Comparison of ENCODE assay signal across 23 mouse cellular contexts in the genomic region with DNA sequence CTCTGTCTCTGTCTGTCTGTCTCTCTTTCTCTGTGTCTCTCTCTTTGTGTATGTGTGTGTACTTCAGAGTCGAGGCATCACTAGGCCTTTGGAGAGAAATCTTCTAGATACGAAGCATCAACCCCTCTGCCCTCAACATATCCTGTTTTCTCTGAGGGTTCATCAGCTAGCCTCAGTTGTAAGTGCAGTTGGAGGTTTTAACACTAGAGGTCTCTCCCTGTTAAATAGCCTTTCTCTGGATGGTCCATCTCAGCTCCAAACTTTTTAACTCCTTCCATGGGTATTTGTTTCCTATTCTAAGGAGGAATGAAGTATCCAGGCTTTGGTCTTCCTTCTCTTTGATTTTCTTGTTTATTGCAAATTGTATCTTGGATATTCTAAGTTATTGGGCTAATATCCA.
DNase-seq lines count a peak whose midpoint lies in the region; TF ChIP-seq lines count a peak whose summit lies in the region.
"Had no signal": no experiment of that assay in that cellular context is flagged by ENCODE, and none has a peak within 500 bp of the region (broad histone marks: within the 10 kb centered on the region; RNA-seq: fewer than 3 reads in every experiment).

No protein-coding gene starts in this region.

- H3K4me3 ChIP-seq in heart, adult 2 months = no peak overlapping the region
- H3K4me3 ChIP-seq in heart, embryonic 10.5 days = no peak overlapping the region
- H3K4me3 ChIP-seq in layer of hippocampus, adult 2 months = no peak overlapping the region
- no peak overlapping the region for H3K4me3 ChIP-seq in E14TG2a.4 (replicated peaks; ENCODE audit: low read length)
- no peak overlapping the region for H3K4me3 ChIP-seq in gastrocnemius, adult 2 months
- H3K4me3 ChIP-seq: embryonic facial prominence, embryonic 13.5 days; forebrain, embryonic 13.5 days; liver, embryonic 13.5 days; midbrain, embryonic 12.5 days; neural tube, embryonic 12.5 days had no signal

- H3K27me3 ChIP-seq in heart, adult 2 months (ENCODE audit: control insufficient read depth, insufficient read depth, low read length) = no peaks in the 10 kb centered on the region
- no peaks in the 10 kb centered on the region for H3K27me3 ChIP-seq in heart, embryonic 10.5 days (ENCODE audit: insufficient read depth, poor library complexity, severe bottlenecking)
- H3K27me3 ChIP-seq in E14TG2a.4 (ENCODE audit: insufficient read depth, low read length) = no peaks in the 10 kb centered on the region
- H3K27me3 ChIP-seq: embryonic facial prominence, embryonic 13.5 days; forebrain, embryonic 13.5 days; liver, embryonic 13.5 days; midbrain, embryonic 12.5 days; neural tube, embryonic 12.5 days had no signal

- no peaks in the 10 kb centered on the region for H3K9me3 ChIP-seq in heart, embryonic 10.5 days
- no peaks in the 10 kb centered on the region for H3K9me3 ChIP-seq in E14TG2a.4 (ENCODE audit: low read length)
- H3K9me3 ChIP-seq: embryonic facial prominence, embryonic 13.5 days; forebrain, embryonic 13.5 days; liver, embryonic 13.5 days; midbrain, embryonic 12.5 days; neural tube, embryonic 12.5 days had no signal

- no peaks in the 10 kb centered on the region for H3K36me3 ChIP-seq in heart, adult 2 months (ENCODE audit: control insufficient read depth, insufficient read depth, low read length)
- no peaks in the 10 kb centered on the region for H3K36me3 ChIP-seq in heart, embryonic 10.5 days
- H3K36me3 ChIP-seq in E14TG2a.4 (ENCODE audit: insufficient read depth, low read length) = no peaks in the 10 kb centered on the region
- H3K36me3 ChIP-seq: embryonic facial prominence, embryonic 13.5 days; liver, embryonic 13.5 days; midbrain, embryonic 12.5 days; neural tube, embryonic 12.5 days had no signal

- TF ChIP-seq EP300 in heart, adult 2 months (IDR thresholded peaks at IDR 0.05; ENCODE audit: insufficient read depth, low read depth, low read length) = no peak

- intact Hi-C loops in heart, adult 2 months (cut with DNase I) = loop anchor here (5.0 kb wide), 1 partner anchor 565 kb away; no protein-coding TSS in a partner anchor
- intact Hi-C loops in gastrocnemius, adult 2 months (cut with DNase I) = no loop called here

- no peaks in the 10 kb centered on the region for H3K4me1 ChIP-seq in heart, adult 2 months (ENCODE audit: control insufficient read depth, insufficient read depth, low read length)
- no peaks in the 10 kb centered on the region for H3K4me1 ChIP-seq in heart, embryonic 10.5 days
- no peaks in the 10 kb centered on the region for H3K4me1 ChIP-seq in E14TG2a.4 (replicated peaks; ENCODE audit: low read depth, low read length)
- H3K4me1 ChIP-seq: embryonic facial prominence, embryonic 13.5 days; liver, embryonic 13.5 days had no signal

- peak; percentile 31 for TF ChIP-seq CTCF in heart, adult 2 months (IDR thresholded peaks at IDR 0.05)
- TF ChIP-seq CTCF in layer of hippocampus, adult 2 months (conservative IDR thresholded peaks at IDR 0.05) = peak; percentile 71
- TF ChIP-seq CTCF in E14TG2a.4 (conservative IDR thresholded peaks at IDR 0.05; ENCODE audit: low read length) = peak; percentile 28
- TF ChIP-seq CTCF in gastrocnemius, adult 2 months (IDR thresholded peaks at IDR 0.05) = no peak

- no peak for DNase-seq in heart, adult 2 months
- no peak for DNase-seq in heart, embryonic 10.5 days (ENCODE audit: low spot score)
- DNase-seq in layer of hippocampus, adult 2 months (ENCODE audit: low spot score in 2 of 2) = no peak
- DNase-seq in layer of hippocampus, postnatal 10 days (ENCODE audit: low spot score in 2 of 2) = no peak
- DNase-seq in ZHBTc4 (ENCODE audit: low read depth, low spot score) = peak; percentile 8
- DNase-seq in gastrocnemius, postnatal 25 days = no peak
- DNase-seq in gastrocnemius, adult 2 months = no peak
- DNase-seq: adrenal gland, adult 2 months; cerebellum, adult 2 months; cerebellum, postnatal 25 days; gastrocnemius, postnatal 36 days; kidney, adult 2 months; kidney, postnatal 10 days; layer of hippocampus, postnatal 36 days; liver, embryonic 13.5 days; lung, adult 2 months; lung, postnatal 14 days; thymus, postnatal 14 days had no signal

- TF ChIP-seq POLR2A in heart, adult 2 months (IDR thresholded peaks at IDR 0.05; ENCODE audit: insufficient read depth, low read depth, low read length) = no peak

- H3K79me2 ChIP-seq in heart, adult 2 months (replicated peaks; ENCODE audit: control insufficient read depth, insufficient read depth, low read length) = no peaks in the 10 kb centered on the region

- no peak overlapping the region for H3K9ac ChIP-seq in heart, adult 2 months (ENCODE audit: low read depth, low read length)
- H3K9ac ChIP-seq: embryonic facial prominence, embryonic 13.5 days; forebrain, embryonic 13.5 days; liver, embryonic 13.5 days; midbrain, embryonic 12.5 days; neural tube, embryonic 12.5 days had no signal

- WGBS in heart, adult 2 months = 56% methylated on average over 2 of the region's 2 CpGs
- 51% methylated on average over 2 of the region's 2 CpGs for WGBS in heart, embryonic 10.5 days

- no peak overlapping the region for H3K27ac ChIP-seq in heart, adult 2 months
- no peak overlapping the region for H3K27ac ChIP-seq in heart, embryonic 10.5 days
- no peak overlapping the region for H3K27ac ChIP-seq in layer of hippocampus, adult 2 months
- H3K27ac ChIP-seq in gastrocnemius, adult 2 months = no peak overlapping the region
- H3K27ac ChIP-seq: embryonic facial prominence, embryonic 13.5 days; forebrain, embryonic 13.5 days; liver, embryonic 13.5 days; midbrain, embryonic 12.5 days; neural tube, embryonic 12.5 days had no signal
